In the genomic region with DNA sequence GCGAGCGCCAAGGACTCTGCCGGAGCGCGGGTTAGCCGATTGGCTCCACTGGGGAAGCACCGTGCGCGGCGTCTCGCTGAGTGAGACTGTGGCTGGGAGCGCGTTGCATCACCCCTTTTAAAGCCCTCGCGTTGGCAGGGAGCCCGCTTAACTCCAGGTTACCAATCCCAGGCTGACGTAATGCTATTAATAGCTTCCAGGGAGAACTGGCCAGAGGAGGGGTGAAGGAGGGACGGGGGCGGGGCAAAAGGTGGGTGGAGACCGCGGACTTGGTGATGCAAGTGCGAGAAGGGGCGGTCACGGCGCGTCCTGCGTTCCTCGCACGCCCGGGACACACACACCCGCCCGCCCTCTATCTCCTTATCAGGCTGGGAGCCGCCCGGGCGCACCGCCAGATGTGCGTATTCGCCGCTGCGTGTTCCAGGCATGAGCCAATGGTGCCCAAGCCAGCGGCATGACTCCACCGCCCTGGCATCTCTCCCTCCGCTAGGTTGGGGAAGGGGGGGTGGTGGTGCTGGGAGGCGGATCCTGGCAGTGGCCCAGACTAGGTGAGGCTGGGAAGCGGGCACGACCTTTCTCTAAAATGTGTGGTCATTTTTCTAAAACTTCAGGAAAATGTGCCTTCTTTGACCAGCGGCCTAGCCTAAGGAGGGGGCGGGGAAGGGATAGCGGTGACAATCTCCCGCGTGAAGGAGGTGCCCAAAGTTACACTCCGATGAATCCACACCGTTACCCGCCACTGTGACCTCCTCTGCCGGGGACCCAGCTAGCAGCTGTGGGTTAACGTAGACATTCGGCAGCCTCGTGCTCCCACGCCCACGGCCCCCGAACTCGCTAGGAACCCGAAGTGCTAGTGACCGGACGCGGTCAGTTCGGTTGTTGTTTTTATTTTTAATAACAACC, we compare ENCODE assay signal across 8 mouse cellular contexts. TPM values are rescaled to one million over a fixed set of nuclear protein-coding genes. Genes with fewer than 3 reads are reported as not detected.
DNase-seq lines count a peak whose midpoint lies in the region; ATAC-seq lines count a peak whose summit lies in the region.

No protein-coding gene starts in this region.

- peaks cover 98% of the 10 kb centered on the region for H3K27me3 ChIP-seq in megakaryocyte, embryonic 14.5 days (replicated peaks)

- peaks cover 72% of the 10 kb centered on the region for H3K4me1 ChIP-seq in megakaryocyte, embryonic 14.5 days

- no peaks in the 10 kb centered on the region for H3K36me3 ChIP-seq in megakaryocyte, embryonic 14.5 days (replicated peaks; ENCODE audit: low read length)

- peak; percentile 100 for DNase-seq in adrenal gland, adult 2 months
- peak; percentile 89 for DNase-seq in embryo, embryonic 11 days
- peak; percentile 98 for DNase-seq in gastrocnemius, postnatal 14 days
- DNase-seq in left cerebral cortex, adult 9 months (ENCODE audit: low spot score in 2 of 2) = peak; percentile 71 to 84
- peak; percentile 74 to 86 for DNase-seq in right cerebral cortex, adult 2 months (ENCODE audit: low spot score in 2 of 2)
- peak; percentile 97 for DNase-seq in urinary bladder, postnatal 10 days (ENCODE audit: low spot score)

- H3K9me3 ChIP-seq in megakaryocyte, embryonic 14.5 days = no peaks in the 10 kb centered on the region

- peak overlapping the region; percentile 94 for H3K4me3 ChIP-seq in megakaryocyte, embryonic 14.5 days (replicated peaks)

- ATAC-seq in inflammation-experienced regulatory T-cells, adult 6 months = peak; percentile 54

- intact Hi-C loops in gastrocnemius, postnatal 14 days (cut with DNase I; ENCODE audit: low total_unique reads) = no loop called here

RNA-seq across cellular contexts. Expression of gene Fam71a, which starts 18.8 kb away (rescaled TPM):
- total RNA-seq in adrenal gland, adult 2 months (2021) = not detected
- polyA plus RNA-seq in adrenal gland, adult 2 months (2012; rRNA removed) = not detected in 2 replicates
- not detected for total RNA-seq in gastrocnemius, postnatal 14 days (2021)
- not detected for polyA plus RNA-seq in inflammation-experienced regulatory T-cells, adult 6 months (2017; shearing (Covaris generic))
- not detected in 2 replicates for polyA plus RNA-seq in megakaryocyte, embryonic 14.5 days (2012; ENCODE audit: insufficient read depth, low replicate concordance)

RNA-seq across cellular contexts. Expression of gene Atf3, which starts 34.4 kb away (rescaled TPM):
- total RNA-seq in adrenal gland, adult 2 months (2021) = 1 to 10 TPM; 3.0 to 3.6 TPM
- polyA plus RNA-seq in adrenal gland, adult 2 months (2012; rRNA removed) = 1.1 and 2.8 TPM in 2 replicates
- 10 to 100 TPM in 1 of 2 experiments, 1 to 10 TPM in 1; 4.2 to 12.3 TPM for total RNA-seq in gastrocnemius, postnatal 14 days (2021)
- polyA plus RNA-seq in inflammation-experienced regulatory T-cells, adult 6 months (2017; shearing (Covaris generic)) = not detected
- polyA plus RNA-seq in megakaryocyte, embryonic 14.5 days (2012; ENCODE audit: insufficient read depth, low replicate concordance) = 3.4 and 9.5 TPM in 2 replicates

Comparison
In these comparisons a context has a peak if more than half of its experiments do, and no peak if none do; other contexts are left out.
1. Peak in every context shown above with its lines: DNase-seq, ATAC-seq and H3K4me3 ChIP-seq.